Mouse (Mus musculus): ENCODE data around the gene Hipk1. TPM values are rescaled to one million over a fixed set of nuclear protein-coding genes. Genes with fewer than 3 reads are reported as not detected.

The Hipk1 gene
- polyA plus RNA-seq, 1 experiment from 2014 or later = 13.8 TPM

DNA sequence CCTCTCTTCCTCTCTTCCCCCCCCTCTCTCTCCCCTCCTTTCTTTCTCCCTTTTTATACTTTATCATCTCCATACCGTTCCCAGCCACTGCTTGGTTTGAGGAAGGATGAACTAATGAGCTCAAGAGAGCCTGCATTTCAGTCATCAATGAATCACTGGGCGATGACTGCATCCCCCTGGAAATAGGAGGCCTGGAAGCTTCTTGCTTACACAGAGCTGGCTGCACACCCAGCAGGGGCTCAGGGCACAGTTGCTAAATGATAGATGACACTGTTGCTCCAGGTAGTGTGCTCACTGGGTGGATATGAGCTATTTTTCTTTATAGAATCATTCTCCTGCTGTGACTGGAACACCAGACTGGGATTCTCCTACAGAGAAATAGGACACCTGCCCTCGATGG, 95.8 kb downstream of the Hipk1 start:
- H3K9me3 ChIP-seq (replicated peaks; ENCODE audit: control insufficient read depth, low read length) = no peaks in the 10 kb centered on the region
- DNase-seq (ENCODE audit: low spot score) = no peak
- WGBS = 61% methylated on average over 3 of the region's 3 CpGs
- no peak overlapping the region for H3K4me3 ChIP-seq (ENCODE audit: low read depth, low read length)
- H3K9ac ChIP-seq (replicated peaks; ENCODE audit: low read length) = no peak overlapping the region
- H3K4me2 ChIP-seq (ENCODE audit: low read depth, low read length) = no peak overlapping the region
- H3K36me3 ChIP-seq (replicated peaks; ENCODE audit: control insufficient read depth, insufficient read depth, low read depth, low read length) = no peaks in the 10 kb centered on the region
- ATAC-seq (replicated peaks; ENCODE audit: insufficient number of reproducible peaks, low FRiP score, low TSS enrichment, low read depth) = no peak
- no peak overlapping the region for H3K27ac ChIP-seq (replicated peaks; ENCODE audit: low read depth, low read length)
- H3K4me1 ChIP-seq (ENCODE audit: control insufficient read depth, insufficient read depth, low read length) = no peaks in the 10 kb centered on the region
- no peaks in the 10 kb centered on the region for H3K27me3 ChIP-seq (ENCODE audit: control insufficient read depth, insufficient read depth, low read length)

DNA sequence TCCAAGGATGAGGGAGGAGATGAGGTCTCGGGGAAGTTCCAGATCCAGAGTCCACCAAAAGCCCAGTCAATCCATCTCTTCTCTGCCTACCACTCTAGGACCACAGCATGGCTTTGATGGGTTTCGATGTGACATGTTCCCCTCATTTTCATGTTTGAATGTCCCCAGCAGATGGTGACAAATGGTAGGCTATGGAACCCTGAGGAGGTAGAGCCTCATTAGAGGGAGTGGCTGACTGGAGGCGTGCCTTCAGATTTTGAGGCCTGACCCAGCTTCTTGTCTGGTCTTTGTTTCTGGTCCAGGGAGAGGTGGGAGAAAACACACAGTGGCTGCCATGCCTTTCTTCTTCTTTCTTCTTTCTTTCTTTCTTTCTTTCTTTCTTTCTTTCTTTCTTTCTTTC, 100.9 kb downstream of the Hipk1 start:
- Histone ChIP-seq H3K27ac (replicated peaks; ENCODE audit: low read depth, low read length) (no peak overlapping the region), H3K36me3 (replicated peaks; ENCODE audit: control insufficient read depth, insufficient read depth, low read depth, low read length) (no peaks in the 10 kb centered on the region), H3K9ac (replicated peaks; ENCODE audit: low read length) (no peak overlapping the region), H3K27me3 (ENCODE audit: control insufficient read depth, insufficient read depth, low read length) (no peaks in the 10 kb centered on the region), H3K9me3 (replicated peaks; ENCODE audit: control insufficient read depth, low read length) (no peaks in the 10 kb centered on the region), H3K4me3 (ENCODE audit: low read depth, low read length) (no peak overlapping the region), H3K4me2 (ENCODE audit: low read depth, low read length) (no peak overlapping the region), H3K4me1 (ENCODE audit: control insufficient read depth, insufficient read depth, low read length) (no peaks in the 10 kb centered on the region)
- no peak for DNase-seq (ENCODE audit: low spot score)
- ATAC-seq (replicated peaks; ENCODE audit: insufficient number of reproducible peaks, low FRiP score, low TSS enrichment, low read depth) = no peak
- 77% methylated on average over 3 of the region's 3 CpGs for WGBS

Other genes with a start within 250 kb of the Hipk1 start
- 3.2 and 4.5 TPM in 2 replicates for gene Syt6, start 216.3 kb downstream of the Hipk1 start, polyA plus RNA-seq (2014; fragmentation: Nextera tagmentation; extraction: Ambion mirVana)
- 0.29 TPM in 1 of 2 replicates, not detected in the other for gene Atg4a-ps, start 145.5 kb downstream of the Hipk1 start, polyA plus RNA-seq (2014; fragmentation: Nextera tagmentation; extraction: Ambion mirVana)
- gene Olfml3, start 53.6 kb downstream of the Hipk1 start, polyA plus RNA-seq (2014; fragmentation: Nextera tagmentation; extraction: Ambion mirVana) = 25.2 and 26.1 TPM in 2 replicates
- not detected in 2 replicates for gene Gm10964, start 52.2 kb downstream of the Hipk1 start, polyA plus RNA-seq (2014; fragmentation: Nextera tagmentation; extraction: Ambion mirVana)
- 38.2 and 40.3 TPM in 2 replicates for gene Dclre1b, start 17.9 kb upstream of the Hipk1 start, polyA plus RNA-seq (2014; fragmentation: Nextera tagmentation; extraction: Ambion mirVana)
- 22.8 and 26.5 TPM in 2 replicates for gene Ap4b1, start 18.0 kb upstream of the Hipk1 start, polyA plus RNA-seq (2014; fragmentation: Nextera tagmentation; extraction: Ambion mirVana)
- gene Gm43064, start 18.0 kb upstream of the Hipk1 start, polyA plus RNA-seq (2014; fragmentation: Nextera tagmentation; extraction: Ambion mirVana) = 0.24 TPM in 1 of 2 replicates, not detected in the other
- gene Bcl2l15, start 41.0 kb upstream of the Hipk1 start, polyA plus RNA-seq (2014; fragmentation: Nextera tagmentation; extraction: Ambion mirVana) = not detected in 2 replicates
- gene Ptpn22, start 68.2 kb upstream of the Hipk1 start, polyA plus RNA-seq (2014; fragmentation: Nextera tagmentation; extraction: Ambion mirVana) = 0.28 and 0.43 TPM in 2 replicates
- 19.5 and 20.6 TPM in 2 replicates for gene Rsbn1, start 122.6 kb upstream of the Hipk1 start, polyA plus RNA-seq (2014; fragmentation: Nextera tagmentation; extraction: Ambion mirVana)
- gene Phtf1, start 176.5 kb upstream of the Hipk1 start, polyA plus RNA-seq (2014; fragmentation: Nextera tagmentation; extraction: Ambion mirVana) = 49.0 and 53.2 TPM in 2 replicates

All from embryonic facial prominence, embryonic 11.5 days (tissue).